Mouse (Mus musculus): Measurements from ENCODE around the gene Rtf2.

Rtf2 gene

GRCm38 (mm10) chr2:172439843-172440639, at the start of gene Rtf2:
Rtf2 (plus strand) TSS chr2:172440556.
- DNase-seq, result peak; percentile 99

GRCm38 (mm10) chr2:172392041-172392521, 48.3 kb upstream of the Rtf2 start:
- DNase-seq, result peak; percentile 79

GRCm38 (mm10) chr2:172393391-172394051, 46.8 kb upstream of the Rtf2 start, which contains the start of gene Cass4:
Cass4 (plus strand) TSS chr2:172393794.
- DNase-seq, result no peak

GRCm38 (mm10) chr2:172394052-172394392, 46.3 kb upstream of the Rtf2 start:
- no peak for DNase-seq

GRCm38 (mm10) chr2:172394671-172395070, 45.7 kb upstream of the Rtf2 start:
- no peak for DNase-seq

- DNase-seq, result no peak
Observed at GRCm38 (mm10) chr2:172395961-172396360, 44.4 kb upstream of the Rtf2 start.

- no peak for DNase-seq
Observed at GRCm38 (mm10) chr2:172399901-172400300, 40.5 kb upstream of the Rtf2 start.

GRCm38 (mm10) chr2:172401116-172401825, 39.1 kb upstream of the Rtf2 start:
- DNase-seq, result no peak

- DNase-seq, result no peak
Observed at GRCm38 (mm10) chr2:172404239-172404638, 36.1 kb upstream of the Rtf2 start.

- DNase-seq, result no peak
Observed at GRCm38 (mm10) chr2:172405011-172405410, 35.3 kb upstream of the Rtf2 start.

- no peak for DNase-seq
Observed at GRCm38 (mm10) chr2:172406173-172406572, 34.2 kb upstream of the Rtf2 start.

GRCm38 (mm10) chr2:172407499-172407898, 32.9 kb upstream of the Rtf2 start:
- no peak for DNase-seq

- DNase-seq, result no peak
Observed at GRCm38 (mm10) chr2:172410686-172411085, 29.7 kb upstream of the Rtf2 start.

- peak; percentile 18 for DNase-seq
Observed at GRCm38 (mm10) chr2:172411091-172411490, 29.3 kb upstream of the Rtf2 start.

- no peak for DNase-seq
Observed at GRCm38 (mm10) chr2:172412454-172412853, 27.9 kb upstream of the Rtf2 start.

- no peak for DNase-seq
Observed at GRCm38 (mm10) chr2:172413273-172413672, 27.1 kb upstream of the Rtf2 start.

GRCm38 (mm10) chr2:172413894-172414293, 26.5 kb upstream of the Rtf2 start:
- DNase-seq, result no peak

- DNase-seq, result no peak
Observed at GRCm38 (mm10) chr2:172416218-172416617, 24.1 kb upstream of the Rtf2 start.

- DNase-seq, result no peak
Observed at GRCm38 (mm10) chr2:172416876-172417275, 23.5 kb upstream of the Rtf2 start.

- DNase-seq, result no peak
Observed at GRCm38 (mm10) chr2:172418208-172418607, 22.1 kb upstream of the Rtf2 start.

GRCm38 (mm10) chr2:172430609-172431008, 9.7 kb upstream of the Rtf2 start:
- no peak for DNase-seq

- no peak for DNase-seq
Observed at GRCm38 (mm10) chr2:172433746-172434145, 6.6 kb upstream of the Rtf2 start.

GRCm38 (mm10) chr2:172437371-172437952, 2.9 kb upstream of the Rtf2 start:
- no peak for DNase-seq
